Mouse (Mus musculus): ENCODE data around the gene Slco3a1.

The Slco3a1 gene

GRCm38 (mm10) chr7:74313279-74314105 lies 241.1 kb downstream of the Slco3a1 start:
- DNase-seq (ENCODE audit: low spot score in 2 of 2) = no peak

DNA sequence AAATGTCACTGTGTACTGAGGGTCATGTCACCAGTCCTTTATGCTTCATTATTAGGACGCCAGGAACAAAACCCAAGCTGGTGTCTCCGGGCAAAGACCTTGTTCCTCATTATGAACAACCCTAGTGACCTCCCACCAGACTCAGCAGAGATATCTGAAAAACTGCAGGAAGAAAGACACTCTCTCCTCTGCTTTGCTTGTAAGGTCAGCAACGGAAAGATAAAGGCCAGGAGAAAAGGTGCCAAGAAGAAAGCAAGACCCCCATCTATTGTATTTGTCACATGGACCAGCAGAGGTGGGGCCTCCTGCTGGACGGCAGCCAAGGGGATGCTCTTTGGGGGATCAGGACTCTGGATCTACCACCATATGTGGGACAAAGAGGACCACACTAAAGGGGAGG lies 243.0 kb downstream of the Slco3a1 start:
- DNase-seq (ENCODE audit: low spot score in 2 of 2) = no peak

DNA sequence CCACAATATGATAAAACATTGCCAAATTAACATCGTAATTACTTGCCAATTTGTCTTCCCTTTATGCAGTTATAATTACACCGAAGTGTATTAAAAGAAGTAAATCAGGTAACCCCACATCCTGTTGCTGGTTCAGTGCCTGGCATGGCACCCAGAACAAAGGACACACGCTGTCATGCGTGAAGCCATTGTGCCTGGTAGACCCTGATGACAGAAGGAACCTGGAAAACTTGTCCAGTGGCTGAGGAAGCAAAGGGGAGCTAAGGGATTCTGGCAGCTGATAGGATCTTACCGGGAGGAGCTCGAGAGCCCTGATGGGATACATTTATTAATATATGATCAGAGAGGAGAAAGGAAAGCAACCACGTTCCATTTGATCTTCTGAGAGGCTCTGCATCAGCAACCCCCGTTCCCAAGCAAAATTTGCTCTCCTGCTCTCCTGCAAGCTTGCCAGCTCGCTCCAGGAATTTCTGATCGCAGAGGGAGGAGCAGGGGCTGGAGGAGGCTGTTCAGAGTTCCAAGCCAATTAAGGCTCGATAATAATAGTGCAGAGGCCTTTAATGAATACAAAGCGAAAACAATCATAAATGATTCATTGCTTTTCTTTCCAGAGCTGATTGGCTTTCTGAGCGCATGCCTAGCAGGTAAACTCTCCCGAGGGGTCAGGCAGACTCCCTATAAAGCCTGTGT lies 250.8 kb downstream of the Slco3a1 start:
- peak; percentile 30 to 35 for DNase-seq (ENCODE audit: low spot score in 2 of 2)

DNA sequence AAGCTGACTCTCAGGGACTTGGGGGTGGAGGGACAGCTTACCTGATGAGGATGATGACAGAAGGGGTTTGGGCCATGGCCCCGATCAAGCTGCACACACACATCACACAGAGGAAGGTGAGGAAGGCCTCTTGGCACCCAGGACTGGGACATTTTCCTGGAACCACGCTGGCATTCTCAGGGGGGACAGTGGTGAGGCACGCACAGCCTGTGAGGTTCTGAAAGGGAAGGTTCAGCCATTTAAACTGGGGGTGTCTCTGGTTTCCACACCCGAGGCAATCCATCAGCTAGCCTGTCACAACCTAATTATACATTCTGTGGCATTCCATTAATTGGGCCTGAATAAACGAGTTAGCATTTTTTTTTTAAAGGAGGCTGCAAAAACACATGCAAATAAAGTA lies 251.5 kb downstream of the Slco3a1 start:
- DNase-seq (ENCODE audit: low spot score in 2 of 2) = no peak

DNA sequence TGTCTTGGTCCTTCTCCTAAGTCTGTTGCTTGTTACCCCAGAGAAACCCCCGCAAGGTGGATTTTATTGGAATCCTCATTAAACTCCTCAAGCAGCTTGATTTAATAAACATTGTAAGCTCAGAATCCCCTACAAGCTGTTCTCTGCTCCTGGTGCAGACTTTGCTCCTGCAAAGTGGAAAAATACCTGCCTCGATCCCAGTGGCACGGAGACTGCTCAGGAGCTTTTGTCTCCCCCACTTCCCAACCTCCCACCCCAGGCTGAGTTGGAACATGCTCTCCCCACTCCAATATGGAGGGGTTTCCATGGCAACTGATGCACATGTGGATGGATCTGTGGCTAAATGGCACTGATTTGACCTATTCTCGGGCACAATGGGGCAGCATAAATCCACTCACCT lies 268.0 kb downstream of the Slco3a1 start:
- DNase-seq (ENCODE audit: low spot score in 2 of 2) = no peak

GRCm38 (mm10) chr7:74280371-74280770 lies 274.2 kb downstream of the Slco3a1 start:
- no peak for DNase-seq (ENCODE audit: low spot score in 2 of 2)

- DNase-seq (ENCODE audit: low spot score in 2 of 2) = no peak
Observed at GRCm38 (mm10) chr7:74279356-74279755, 275.2 kb downstream of the Slco3a1 start.

DNA sequence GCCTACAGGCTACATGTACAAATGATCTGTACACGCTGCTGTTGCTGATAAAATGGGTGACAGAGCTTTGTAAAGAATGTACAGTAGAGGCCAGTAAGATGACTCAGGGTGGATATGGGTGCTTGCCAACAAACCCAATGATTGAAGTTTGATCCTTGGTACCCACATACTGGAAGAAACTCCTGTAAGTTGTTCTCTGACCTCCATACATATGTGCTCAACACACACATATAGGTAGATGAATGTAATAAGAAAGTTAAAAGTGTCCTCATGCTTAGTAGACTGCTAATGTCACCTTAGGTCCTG lies 284.5 kb downstream of the Slco3a1 start:
- no peak for DNase-seq (ENCODE audit: low spot score in 2 of 2)

DNA sequence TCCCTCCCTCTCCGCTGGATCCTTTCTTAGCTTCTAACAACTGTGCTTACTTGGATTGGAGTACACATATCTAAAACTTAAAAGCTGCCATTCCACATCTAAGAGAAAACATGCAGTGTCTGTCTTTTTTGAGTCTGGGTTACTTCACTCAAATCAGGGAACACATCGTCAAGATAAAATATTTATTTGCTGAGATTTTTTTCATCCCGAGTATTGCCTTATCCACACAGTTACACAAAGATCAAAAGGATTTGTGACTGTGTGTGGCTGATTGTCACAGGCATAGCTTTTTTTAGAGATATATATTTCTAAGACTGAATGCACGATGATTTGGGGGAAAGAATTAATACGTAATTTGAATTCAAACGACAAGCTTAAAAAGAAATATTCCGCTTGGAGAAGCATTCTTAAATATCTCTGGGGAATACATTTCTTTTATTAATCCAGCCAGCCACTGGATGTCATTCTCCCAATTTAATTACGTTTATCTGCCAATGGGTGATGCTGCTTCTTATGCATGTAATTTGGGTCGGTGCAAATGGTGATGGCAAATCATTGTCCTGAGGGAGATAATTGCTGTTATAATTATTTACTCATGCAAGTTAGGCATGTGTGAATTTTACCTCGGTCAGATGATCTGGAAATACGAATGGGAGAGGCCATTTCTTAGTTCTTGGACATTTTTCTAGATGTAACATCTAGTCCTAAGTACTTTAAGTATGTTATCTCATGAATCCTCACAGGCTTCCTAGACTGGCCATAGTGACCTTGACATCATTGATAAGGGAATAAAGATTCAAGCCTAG lies 285.1 kb downstream of the Slco3a1 start:
- DNase-seq (ENCODE audit: low spot score in 2 of 2) = no peak

GRCm38 (mm10) chr7:74266511-74267168 lies 287.9 kb downstream of the Slco3a1 start:
- no peak for DNase-seq (ENCODE audit: low spot score in 2 of 2)

DNA sequence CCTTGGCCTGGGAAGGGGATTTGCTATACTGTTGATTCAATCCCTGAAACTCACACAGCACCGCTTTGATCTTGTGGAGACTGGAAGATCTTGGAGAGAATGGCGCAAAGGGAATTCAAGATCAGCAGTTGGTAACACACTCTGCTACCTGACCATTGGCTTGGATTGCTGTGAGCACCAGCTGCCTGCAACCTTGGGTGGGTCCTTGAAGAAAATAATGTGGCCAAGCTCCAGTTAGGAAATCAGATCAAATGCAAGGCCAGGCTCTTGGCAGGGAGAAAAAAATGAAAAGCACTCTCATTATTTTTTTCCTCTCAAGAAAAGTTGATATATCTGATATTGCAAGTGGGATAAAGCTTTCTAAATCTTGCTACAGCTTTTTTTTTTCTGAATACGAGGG lies 298.3 kb downstream of the Slco3a1 start:
- DNase-seq (ENCODE audit: low spot score in 2 of 2) = no peak

- no peak for DNase-seq (ENCODE audit: low spot score in 2 of 2)
Observed at GRCm38 (mm10) chr7:74252066-74252465, 302.5 kb downstream of the Slco3a1 start.

DNA sequence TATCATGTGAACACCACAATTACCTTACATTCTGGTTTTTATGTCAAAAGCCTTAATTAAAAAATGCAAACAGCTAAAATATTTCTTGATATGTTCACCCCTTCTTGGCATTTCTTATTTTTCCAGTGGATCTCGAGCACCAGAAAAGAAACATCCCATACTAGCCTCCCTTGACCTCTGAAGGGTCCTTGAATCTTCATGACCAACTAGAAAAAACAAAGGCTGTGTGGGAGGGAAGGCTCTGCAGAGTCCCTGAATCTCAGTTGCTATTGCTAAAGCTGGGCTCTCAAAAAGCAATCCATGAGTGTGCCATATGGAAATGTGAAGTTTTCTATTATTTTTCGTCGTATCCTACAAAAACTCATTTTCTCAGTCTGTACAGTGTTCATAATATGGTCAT lies 313.3 kb downstream of the Slco3a1 start:
- DNase-seq (ENCODE audit: low spot score in 2 of 2) = no peak

- peak; percentile 13 to 18 for DNase-seq (ENCODE audit: low spot score in 2 of 2)
Observed at GRCm38 (mm10) chr7:74240459-74241172, 314.0 kb downstream of the Slco3a1 start.

Data from left cerebral cortex, adult 9 months (tissue).